Mouse (Mus musculus): ENCODE results near the gene Stambpl1. TPM values are rescaled to one million over a fixed set of nuclear protein-coding genes. Genes with fewer than 3 reads are reported as not detected.

Gene Stambpl1
- polyA plus RNA-seq, 1 experiment from 2014 or later, result 4.9 TPM

- 84% methylated on average over 3 of the region's 3 CpGs for WGBS
- Histone ChIP-seq H3K27ac (no peak overlapping the region), H3K36me3 (ENCODE audit: insufficient read depth, low read length) (no peaks in the 10 kb centered on the region), H3K4me1 (replicated peaks; ENCODE audit: insufficient read depth, low read length) (no peaks in the 10 kb centered on the region), H3K4me2 (ENCODE audit: low read length) (no peak overlapping the region), H3K9ac (ENCODE audit: low read depth, low read length) (no peak overlapping the region), H3K27me3 (ENCODE audit: insufficient read depth, low read length) (no peaks in the 10 kb centered on the region), H3K9me3 (replicated peaks; ENCODE audit: low read length) (no peaks in the 10 kb centered on the region), H3K4me3 (replicated peaks; ENCODE audit: low read depth, low read length) (no peak overlapping the region)
- no peak for TF ChIP-seq CTCF (IDR thresholded peaks at IDR 0.05; ENCODE audit: low read depth)
- ATAC-seq (replicated peaks; ENCODE audit: low FRiP score, low read depth) (no peak), DNase-seq (ENCODE audit: low spot score) (no peak)
These were observed 10.8 kb upstream of the Stambpl1 start for GRCm38 (mm10) chr19:34181234-34181633.

- Histone ChIP-seq H3K27me3 (ENCODE audit: insufficient read depth, low read length) (no peaks in the 10 kb centered on the region), H3K4me3 (replicated peaks; ENCODE audit: low read depth, low read length) (no peak overlapping the region), H3K4me2 (ENCODE audit: low read length) (no peak overlapping the region), H3K4me1 (replicated peaks; ENCODE audit: insufficient read depth, low read length) (no peaks in the 10 kb centered on the region), H3K9me3 (replicated peaks; ENCODE audit: low read length) (no peaks in the 10 kb centered on the region), H3K9ac (ENCODE audit: low read depth, low read length) (no peak overlapping the region), H3K27ac (no peak overlapping the region), H3K36me3 (ENCODE audit: insufficient read depth, low read length) (no peaks in the 10 kb centered on the region)
- no peak for TF ChIP-seq CTCF (IDR thresholded peaks at IDR 0.05; ENCODE audit: low read depth)
- WGBS, result 73% methylated on average over 5 of the region's 5 CpGs
- DNase-seq (ENCODE audit: low spot score) (no peak), ATAC-seq (replicated peaks; ENCODE audit: low FRiP score, low read depth) (no peak)
These were observed 9.5 kb upstream of the Stambpl1 start for GRCm38 (mm10) chr19:34182490-34182889.

- WGBS, result 89% methylated on average over 4 of the region's 4 CpGs
- H3K4me2 ChIP-seq (ENCODE audit: low read length), result no peak overlapping the region
- no peak overlapping the region for H3K9ac ChIP-seq (ENCODE audit: low read depth, low read length)
- H3K36me3 ChIP-seq (ENCODE audit: insufficient read depth, low read length), result no peaks in the 10 kb centered on the region
- no peaks in the 10 kb centered on the region for H3K4me1 ChIP-seq (replicated peaks; ENCODE audit: insufficient read depth, low read length)
- no peak overlapping the region for H3K27ac ChIP-seq
- DNase-seq (ENCODE audit: low spot score) (no peak), ATAC-seq (replicated peaks; ENCODE audit: low FRiP score, low read depth) (no peak)
- no peak for TF ChIP-seq CTCF (IDR thresholded peaks at IDR 0.05; ENCODE audit: low read depth)
- no peaks in the 10 kb centered on the region for H3K9me3 ChIP-seq (replicated peaks; ENCODE audit: low read length)
- no peaks in the 10 kb centered on the region for H3K27me3 ChIP-seq (ENCODE audit: insufficient read depth, low read length)
- H3K4me3 ChIP-seq (replicated peaks; ENCODE audit: low read depth, low read length), result no peak overlapping the region
These were observed 5.2 kb upstream of the Stambpl1 start for GRCm38 (mm10) chr19:34186845-34187244.

- peak overlapping the region; percentile 72 for H3K9ac ChIP-seq (ENCODE audit: low read depth, low read length)
- WGBS, result 30% methylated on average over 10 of the region's 10 CpGs
These were observed 403 bp upstream of the Stambpl1 start for GRCm38 (mm10) chr19:34191645-34192007.

GRCm38 (mm10) chr19:34193149-34193548 is 1.1 kb downstream of the Stambpl1 start:
- WGBS, result 4% methylated on average over 9 of the region's 9 CpGs

More at GRCm38 (mm10) chr19:34191645-34192007, 403 bp upstream of the Stambpl1 start:
- no peaks in the 10 kb centered on the region for H3K9me3 ChIP-seq (replicated peaks; ENCODE audit: low read length)
- 0 out of 2 replicates have a peak, but pooled peaks cover 3% of the 10 kb centered on the region for H3K4me1 ChIP-seq (replicated peaks; ENCODE audit: insufficient read depth, low read length)
- ATAC-seq (replicated peaks; ENCODE audit: low FRiP score, low read depth) (no peak), DNase-seq (ENCODE audit: low spot score) (no peak)
- H3K4me3 ChIP-seq (replicated peaks; ENCODE audit: low read depth, low read length), result peak overlapping the region; percentile 72
- H3K27ac ChIP-seq, result no peak overlapping the region
- H3K27me3 ChIP-seq (ENCODE audit: insufficient read depth, low read length), result no peaks in the 10 kb centered on the region
- TF ChIP-seq CTCF (IDR thresholded peaks at IDR 0.05; ENCODE audit: low read depth), result no peak
- no peaks in the 10 kb centered on the region for H3K36me3 ChIP-seq (ENCODE audit: insufficient read depth, low read length)
- peak overlapping the region; percentile 99 for H3K4me2 ChIP-seq (ENCODE audit: low read length)

GRCm38 (mm10) chr19:34193683-34194082 is 1.7 kb downstream of the Stambpl1 start:
- TF ChIP-seq CTCF (IDR thresholded peaks at IDR 0.05; ENCODE audit: low read depth), result no peak
- H3K4me3 ChIP-seq (replicated peaks; ENCODE audit: low read depth, low read length), result no peak overlapping the region
- no peaks in the 10 kb centered on the region for H3K27me3 ChIP-seq (ENCODE audit: insufficient read depth, low read length)
- H3K9ac ChIP-seq (ENCODE audit: low read depth, low read length), result no peak overlapping the region
- no peak for DNase-seq (ENCODE audit: low spot score)
- H3K4me2 ChIP-seq (ENCODE audit: low read length), result peak overlapping the region; percentile 99
- H3K9me3 ChIP-seq (replicated peaks; ENCODE audit: low read length), result no peaks in the 10 kb centered on the region
- no peaks in the 10 kb centered on the region for H3K36me3 ChIP-seq (ENCODE audit: insufficient read depth, low read length)
- ATAC-seq (replicated peaks; ENCODE audit: low FRiP score, low read depth), result no peak
- 68% methylated on average over 9 of the region's 9 CpGs for WGBS
- H3K27ac ChIP-seq, result no peak overlapping the region
- peaks cover 3% of the 10 kb centered on the region; the same call in 1 of the 2 replicates for H3K4me1 ChIP-seq (replicated peaks; ENCODE audit: insufficient read depth, low read length)

More at GRCm38 (mm10) chr19:34193149-34193548, 1.1 kb downstream of the Stambpl1 start:
- Histone ChIP-seq H3K9me3 (replicated peaks; ENCODE audit: low read length) (no peaks in the 10 kb centered on the region), H3K27ac (no peak overlapping the region), H3K4me3 (replicated peaks; ENCODE audit: low read depth, low read length) (peak overlapping the region; percentile 72), H3K27me3 (ENCODE audit: insufficient read depth, low read length) (no peaks in the 10 kb centered on the region), H3K9ac (ENCODE audit: low read depth, low read length) (0 out of 2 replicates have a peak overlapping the region, but pooled peaks have one; percentile 72), H3K36me3 (ENCODE audit: insufficient read depth, low read length) (no peaks in the 10 kb centered on the region), H3K4me1 (replicated peaks; ENCODE audit: insufficient read depth, low read length) (peaks cover 3% of the 10 kb centered on the region; the same call in 1 of the 2 replicates), H3K4me2 (ENCODE audit: low read length) (peak overlapping the region; percentile 99)
- peak; percentile 68 for DNase-seq (ENCODE audit: low spot score)
- TF ChIP-seq CTCF (IDR thresholded peaks at IDR 0.05; ENCODE audit: low read depth), result no peak
- no peak for ATAC-seq (replicated peaks; ENCODE audit: low FRiP score, low read depth)
